In genomic region chr2:73049001-73049684, GRCm38 (mm10) we compare ENCODE assay signal across 11 mouse cellular contexts.
A peak's percentile ranks its signal among the peaks of the same experiment; 100 is the strongest.
DNase-seq lines count a peak whose midpoint lies in the region; TF ChIP-seq lines count a peak whose summit lies in the region.
"Had no signal": no experiment of that assay in that cellular context is flagged by ENCODE, and none has a peak within 500 bp of the region (broad histone marks: within the 10 kb centered on the region; RNA-seq: fewer than 3 reads in every experiment).

No protein-coding gene starts in this region.

- no peak overlapping the region for H3K27ac ChIP-seq in ES-Bruce4 (ENCODE audit: insufficient read depth, low read length)
- H3K27ac ChIP-seq in gastrocnemius, adult 2 months: peak overlapping the region; percentile 69
- H3K27ac ChIP-seq: forebrain, embryonic 10.5 days had no signal

- TF ChIP-seq EP300 in ES-Bruce4 (IDR thresholded peaks at IDR 0.05; ENCODE audit: insufficient read depth, low read depth, low read length): no peak

- TF ChIP-seq POLR2A in ES-Bruce4 (IDR thresholded peaks at IDR 0.05; ENCODE audit: insufficient read depth, low read length): no peak

- H3K4me1 ChIP-seq in ES-Bruce4 (ENCODE audit: control insufficient read depth, insufficient read depth, low read length): peaks cover 2% of the 10 kb centered on the region

- H3K4me3 ChIP-seq in ES-Bruce4 (ENCODE audit: low read depth, low read length): peak overlapping the region; percentile 51
- no peak overlapping the region for H3K4me3 ChIP-seq in gastrocnemius, adult 2 months
- H3K4me3 ChIP-seq: forebrain, embryonic 10.5 days; megakaryocyte, embryonic 14.5 days had no signal

- H3K27me3 ChIP-seq in ES-Bruce4 (ENCODE audit: control insufficient read depth, insufficient read depth, low read length, poor library complexity, severe bottlenecking): no peaks in the 10 kb centered on the region

- no peaks in the 10 kb centered on the region for H3K9me3 ChIP-seq in ES-Bruce4 (replicated peaks; ENCODE audit: control insufficient read depth, insufficient read depth, low read length, poor library complexity, severe bottlenecking)

- intact Hi-C loops in gastrocnemius, adult 2 months (cut with DNase I): loop anchor here (5.0 kb wide), 1 partner anchor 47 kb away; no protein-coding TSS in a partner anchor

- peak; percentile 35 for DNase-seq in adrenal gland, postnatal 14 days
- DNase-seq in adrenal gland, adult 8-10 months: no peak
- DNase-seq in gastrocnemius, adult 2 months: peak; percentile 70
- DNase-seq in lung, postnatal 36 days: peak; percentile 66
- no peak for DNase-seq in B cell, adult 2 months
- DNase-seq in cerebellum, postnatal 25 days: no peak
- no peak for DNase-seq in thymus, postnatal 14 days
- DNase-seq: thymus, adult 2 months had no signal

- no peaks in the 10 kb centered on the region for H3K36me3 ChIP-seq in ES-Bruce4 (ENCODE audit: control insufficient read depth, insufficient read depth, low read length, poor library complexity, severe bottlenecking)
- H3K36me3 ChIP-seq: forebrain, embryonic 10.5 days had no signal

- H3K9ac ChIP-seq in ES-Bruce4 (ENCODE audit: low read depth, poor library complexity, severe bottlenecking): no peak overlapping the region

- no peak for TF ChIP-seq CTCF in ES-Bruce4 (IDR thresholded peaks at IDR 0.05; ENCODE audit: low read depth, low read length)
- no peak for TF ChIP-seq CTCF in gastrocnemius, adult 2 months (IDR thresholded peaks at IDR 0.05)

Comparison
In these comparisons a context has a peak if more than half of its experiments do, and no peak if none do; other contexts are left out.
1. DNase-seq: peak in adrenal gland, postnatal 14 days (single experiment), gastrocnemius, adult 2 months (single experiment) and lung, postnatal 36 days (single experiment); none in adrenal gland, adult 8-10 months (single experiment), B cell, adult 2 months (0 of 2), cerebellum, postnatal 25 days (0 of 2) and thymus, postnatal 14 days (single experiment).